25 mouse cellular contexts compared by ENCODE assay signal in genomic region chr16:6333273-6333672, GRCm38 (mm10).
DNase-seq lines count a peak whose midpoint lies in the region; TF ChIP-seq lines count a peak whose summit lies in the region.
"Had no signal": no experiment of that assay in that cellular context is flagged by ENCODE, and none has a peak within 500 bp of the region (broad histone marks: within the 10 kb centered on the region; RNA-seq: fewer than 3 reads in every experiment).

No protein-coding gene starts in this region.

- H3K27me3 ChIP-seq in E14TG2a.4 (ENCODE audit: insufficient read depth, low read length) = peaks cover 3% of the 10 kb centered on the region; the same call in 1 of the 2 replicates
- H3K27me3 ChIP-seq: CH12.LX; forebrain, embryonic 12.5 days; heart, embryonic 13.5 days; hindbrain, embryonic 15.5 days; limb, embryonic 13.5 days; megakaryocyte, embryonic 14.5 days; midbrain, embryonic 12.5 days had no signal

- H3K36me3 ChIP-seq in E14TG2a.4 (ENCODE audit: insufficient read depth, low read length) (no peaks in the 10 kb centered on the region), ES-E14 (ENCODE audit: control insufficient read depth, insufficient read depth, low read length, poor library complexity, severe bottlenecking) (no peaks in the 10 kb centered on the region)
- H3K36me3 ChIP-seq: forebrain, embryonic 12.5 days; heart, embryonic 13.5 days; hindbrain, embryonic 15.5 days; limb, embryonic 13.5 days; midbrain, embryonic 12.5 days had no signal

- TF ChIP-seq POLR2A in cortical plate, adult 2 months (IDR thresholded peaks at IDR 0.05; ENCODE audit: extremely low read depth, insufficient read depth, low read length) = no peak

- no peak overlapping the region for H3K27ac ChIP-seq in layer of hippocampus, adult 2 months
- H3K27ac ChIP-seq in ES-E14 (ENCODE audit: insufficient read depth, low read depth, low read length, poor library complexity, severe bottlenecking) = no peak overlapping the region
- no peak overlapping the region for H3K27ac ChIP-seq in cortical plate, adult 2 months (ENCODE audit: insufficient read depth, low read length)
- H3K27ac ChIP-seq: forebrain, embryonic 12.5 days; heart, embryonic 13.5 days; hindbrain, embryonic 15.5 days; limb, embryonic 13.5 days; midbrain, embryonic 12.5 days had no signal

- no peak overlapping the region for H3K9ac ChIP-seq in ES-E14 (ENCODE audit: insufficient read depth, low read depth, low read length, poor library complexity, severe bottlenecking)
- H3K9ac ChIP-seq: forebrain, embryonic 12.5 days; heart, embryonic 13.5 days; hindbrain, embryonic 15.5 days; limb, embryonic 13.5 days; midbrain, embryonic 12.5 days had no signal

- H3K9me3 ChIP-seq in E14TG2a.4 (ENCODE audit: low read length) = no peaks in the 10 kb centered on the region
- no peaks in the 10 kb centered on the region for H3K9me3 ChIP-seq in ES-E14 (ENCODE audit: control insufficient read depth, insufficient read depth, low read depth, low read length)
- H3K9me3 ChIP-seq: forebrain, embryonic 12.5 days; heart, embryonic 13.5 days; hindbrain, embryonic 15.5 days; limb, embryonic 13.5 days; midbrain, embryonic 12.5 days had no signal

- in situ Hi-C loops in ES-E14 (cut with MboI; ENCODE audit: low sequenced_read_pairs in 2 of 2, unreplicated experiment in 2 of 2) = no loop called here

- no peak for DNase-seq in layer of hippocampus, adult 2 months (ENCODE audit: low spot score in 2 of 2)
- no peak for DNase-seq in layer of hippocampus, postnatal 14 days (ENCODE audit: low spot score in 2 of 2)
- DNase-seq in ES-E14 (ENCODE audit: low read depth, low spot score) = no peak
- DNase-seq in layer of hippocampus, postnatal 36 days = no peak
- DNase-seq in testis, postnatal 14 days (ENCODE audit: low spot score) = no peak
- DNase-seq: adrenal gland, adult 8-10 months; cerebellum, adult 8-10 months; gastrocnemius, postnatal 25 days; heart, adult 18-20 months; heart, postnatal 10 days; kidney, adult 18-20 months; kidney, postnatal 4 days; lung, postnatal 4 days; right cerebral cortex, postnatal 14 days; thymus, postnatal 14 days had no signal

- TF ChIP-seq CTCF in layer of hippocampus, adult 2 months (conservative IDR thresholded peaks at IDR 0.05) = peak; percentile 49
- peak; percentile 21; the same call in 1 of the 2 replicates for TF ChIP-seq CTCF in E14TG2a.4 (conservative IDR thresholded peaks at IDR 0.05; ENCODE audit: low read length)
- TF ChIP-seq CTCF in cortical plate, adult 2 months (IDR thresholded peaks at IDR 0.05; ENCODE audit: extremely low read depth, insufficient read depth, low read length) = peak; percentile 27

- no peak overlapping the region for H3K4me3 ChIP-seq in layer of hippocampus, adult 2 months
- H3K4me3 ChIP-seq in E14TG2a.4 (replicated peaks; ENCODE audit: low read length) (no peak overlapping the region), ES-E14 (ENCODE audit: insufficient read depth in 1 of 2, low read depth in 1 of 2, low read length in 2 of 2, poor library complexity in 1 of 2, severe bottlenecking in 1 of 2) (no peak overlapping the region)
- H3K4me3 ChIP-seq in cortical plate, adult 2 months (ENCODE audit: insufficient read depth, low read length) = no peak overlapping the region
- H3K4me3 ChIP-seq: erythroblast, embryonic 14.5 days; forebrain, embryonic 12.5 days; heart, embryonic 13.5 days; hindbrain, embryonic 15.5 days; limb, embryonic 13.5 days; megakaryocyte, embryonic 14.5 days; midbrain, embryonic 12.5 days had no signal

- H3K4me1 ChIP-seq in E14TG2a.4 (replicated peaks; ENCODE audit: low read depth, low read length) (no peaks in the 10 kb centered on the region), ES-E14 (ENCODE audit: control insufficient read depth in 2 of 2, insufficient read depth in 2 of 2, low read length in 2 of 2, poor library complexity in 1 of 2) (no peaks in the 10 kb centered on the region)
- no peaks in the 10 kb centered on the region for H3K4me1 ChIP-seq in cortical plate, adult 2 months (ENCODE audit: control insufficient read depth, insufficient read depth, low read length)
- H3K4me1 ChIP-seq: heart, embryonic 13.5 days; hindbrain, embryonic 15.5 days; limb, embryonic 13.5 days; megakaryocyte, embryonic 14.5 days had no signal

TF ChIP-seq in ES-E14, 5 proteins besides CTCF, POLR2A, EP300 and RAD21:
- TF ChIP-seq ZC3H11A (IDR thresholded peaks at IDR 0.05; ENCODE audit: borderline replicate concordance, low read depth, low read length) = peak; percentile 20; the same call in 1 of the 2 replicates
- no peak for TF ChIP-seq HCFC1 (IDR thresholded peaks at IDR 0.05; ENCODE audit: borderline replicate concordance, insufficient read depth, low read length)
- TF ChIP-seq MAFK (IDR thresholded peaks at IDR 0.05; ENCODE audit: insufficient read depth, low read depth, low read length) = no peak
- no peak for TF ChIP-seq ZNF384 (IDR thresholded peaks at IDR 0.05; ENCODE audit: low read depth, low read length)
- TF ChIP-seq CHD2 (IDR thresholded peaks at IDR 0.05; ENCODE audit: low read depth, low read length) = no peak
